7 mouse cellular contexts compared by ENCODE assay signal in the genomic region with DNA sequence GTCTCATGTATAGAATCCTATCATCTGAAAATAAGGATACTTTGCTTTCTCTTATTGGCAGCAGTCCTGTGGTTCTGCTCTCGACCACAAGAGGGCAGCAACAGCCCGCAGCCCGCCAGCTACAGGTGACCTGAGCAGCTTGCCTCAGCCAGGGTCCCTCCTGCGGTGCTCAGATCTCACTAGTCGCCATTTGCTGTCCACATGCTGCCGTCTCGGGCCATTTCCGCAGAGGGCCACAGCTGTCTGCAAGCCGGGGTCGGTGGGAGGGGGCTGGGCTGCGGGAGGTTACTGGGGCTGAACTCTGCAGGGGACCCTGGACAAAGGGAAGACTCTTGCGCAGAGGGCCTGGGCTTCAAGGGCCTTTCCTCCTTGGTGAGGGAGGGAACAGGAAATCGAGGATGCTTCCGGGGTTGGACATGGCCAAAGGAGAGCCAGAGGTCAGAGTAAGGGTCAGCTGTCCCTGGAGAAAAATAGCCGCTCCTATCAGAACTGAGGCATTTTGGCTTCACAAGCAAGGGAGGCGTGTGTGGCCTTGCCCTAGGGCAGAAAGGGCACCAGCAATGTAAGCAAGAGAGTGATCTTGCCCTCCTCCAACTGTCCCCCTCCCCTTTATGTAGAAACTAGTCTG. TPM values are rescaled to one million over a fixed set of nuclear protein-coding genes. Genes with fewer than 3 reads are reported as not detected.
DNase-seq lines count a peak whose midpoint lies in the region; ATAC-seq lines count a peak whose summit lies in the region.

No protein-coding gene starts in this region.

- WGBS in intestine, embryonic 16.5 days: 9% methylated on average over 16 of the region's 16 CpGs
- 1% methylated on average over 16 of the region's 16 CpGs for WGBS in limb, embryonic 10.5 days
- WGBS in midbrain, embryonic 13.5 days: 1% methylated on average over 16 of the region's 16 CpGs

- H3K27ac ChIP-seq in intestine, embryonic 16.5 days (ENCODE audit: low read length): no peak overlapping the region
- H3K27ac ChIP-seq in limb, embryonic 10.5 days: peak overlapping the region; percentile 90
- peak overlapping the region; percentile 56 for H3K27ac ChIP-seq in midbrain, embryonic 13.5 days

- H3K36me3 ChIP-seq in intestine, embryonic 16.5 days (ENCODE audit: control insufficient read depth, insufficient read depth, low read length): no peaks in the 10 kb centered on the region
- H3K36me3 ChIP-seq in limb, embryonic 10.5 days: no peaks in the 10 kb centered on the region
- H3K36me3 ChIP-seq in midbrain, embryonic 13.5 days: no peaks in the 10 kb centered on the region

- H3K9me3 ChIP-seq in intestine, embryonic 16.5 days (ENCODE audit: control insufficient read depth, low read length): no peaks in the 10 kb centered on the region
- no peaks in the 10 kb centered on the region for H3K9me3 ChIP-seq in limb, embryonic 10.5 days (replicated peaks)
- no peaks in the 10 kb centered on the region for H3K9me3 ChIP-seq in midbrain, embryonic 13.5 days

- H3K27me3 ChIP-seq in intestine, embryonic 16.5 days (replicated peaks; ENCODE audit: control insufficient read depth, insufficient read depth, low read length): no peaks in the 10 kb centered on the region
- H3K27me3 ChIP-seq in limb, embryonic 10.5 days (ENCODE audit: low read depth, poor library complexity, severe bottlenecking): no peaks in the 10 kb centered on the region
- no peaks in the 10 kb centered on the region for H3K27me3 ChIP-seq in midbrain, embryonic 13.5 days

- H3K4me3 ChIP-seq in intestine, embryonic 16.5 days (ENCODE audit: low read length): peak overlapping the region; percentile 38
- H3K4me3 ChIP-seq in limb, embryonic 10.5 days: peak overlapping the region; percentile 45
- peak overlapping the region; percentile 32 for H3K4me3 ChIP-seq in midbrain, embryonic 13.5 days (replicated peaks)

- H3K9ac ChIP-seq in intestine, embryonic 16.5 days (ENCODE audit: low read depth, low read length): peak overlapping the region; percentile 56
- peak overlapping the region; percentile 48; the same call in 1 of the 2 replicates for H3K9ac ChIP-seq in midbrain, embryonic 13.5 days (replicated peaks)

- peak overlapping the region; percentile 82 for H3K4me2 ChIP-seq in intestine, embryonic 16.5 days (ENCODE audit: low read depth, low read length)
- peak overlapping the region; percentile 56 for H3K4me2 ChIP-seq in midbrain, embryonic 13.5 days (replicated peaks)

- peak; percentile 90 for ATAC-seq in intestine, embryonic 16.5 days
- ATAC-seq in midbrain, embryonic 13.5 days: peak; percentile 95

- DNase-seq in adrenal gland, postnatal 10 days: peak; percentile 84
- DNase-seq in embryo, embryonic 11.5 days (ENCODE audit: low read depth, low spot score): peak; percentile 81
- peak; percentile 33 to 58 for DNase-seq in gastrocnemius, postnatal 4 days (ENCODE audit: low spot score in 2 of 2)
- DNase-seq in limb, embryonic 10.5 days (ENCODE audit: low spot score): peak; percentile 95
- peak; percentile 69 for DNase-seq in spleen, adult 12 weeks (ENCODE audit: low spot score)

- H3K4me1 ChIP-seq in intestine, embryonic 16.5 days (ENCODE audit: control insufficient read depth, insufficient read depth, low read length): peaks cover 5% of the 10 kb centered on the region; the same call in 1 of the 2 replicates
- H3K4me1 ChIP-seq in limb, embryonic 10.5 days: peaks cover 21% of the 10 kb centered on the region
- peaks cover 10% of the 10 kb centered on the region for H3K4me1 ChIP-seq in midbrain, embryonic 13.5 days (replicated peaks)

RNA-seq across cellular contexts. Expression of gene Hdhd5, which starts 8.1 kb away (rescaled TPM):
- total RNA-seq in adrenal gland, postnatal 10 days (2021): 10 to 100 TPM; 24.9 to 34.0 TPM
- 10 to 100 TPM; 16.1 to 18.3 TPM for total RNA-seq in gastrocnemius, postnatal 4 days (2021)
- 14.0 and 15.8 TPM in 2 replicates for polyA plus RNA-seq in intestine, embryonic 16.5 days (2015; fragmentation: Nextera tagmentation; extraction: Ambion mirVana)
- polyA plus RNA-seq in limb, embryonic 10.5 days (2016; fragmentation: Nextera tagmentation; extraction: Ambion mirVana): 24.4 and 26.3 TPM in 2 replicates
- polyA plus RNA-seq in midbrain, embryonic 13.5 days (2015; fragmentation: Nextera tagmentation; extraction: Ambion mirVana): 14.5 and 15.3 TPM in 2 replicates

RNA-seq across cellular contexts. Expression of gene Tmem121b, which starts 45.6 kb away (rescaled TPM):
- under 1 TPM; 0.12 to 0.15 TPM for total RNA-seq in adrenal gland, postnatal 10 days (2021)
- total RNA-seq in gastrocnemius, postnatal 4 days (2021): under 1 TPM; 0.13 to 0.15 TPM
- 0.06 TPM in 2 replicates for polyA plus RNA-seq in intestine, embryonic 16.5 days (2015; fragmentation: Nextera tagmentation; extraction: Ambion mirVana)
- polyA plus RNA-seq in limb, embryonic 10.5 days (2016; fragmentation: Nextera tagmentation; extraction: Ambion mirVana): 0.10 and 0.18 TPM in 2 replicates
- polyA plus RNA-seq in midbrain, embryonic 13.5 days (2015; fragmentation: Nextera tagmentation; extraction: Ambion mirVana): 2.6 and 3.0 TPM in 2 replicates
